Mouse (Mus musculus) fat pad, adult 2 months (tissue): ENCODE results near the gene Dffa.

Experiments used
- DNase-seq: peaks from one replicate; pipeline ENCODE4 v3.0.0-alpha.2; 2011; ENCODE audit warnings: low read depth, low spot score; ENCODE audit errors: extremely low read depth

Dffa gene

GRCm38 (mm10) chr4:149145151-149145550 is 41.2 kb downstream of the Dffa start:
- no peak for DNase-seq

GRCm38 (mm10) chr4:149147528-149147927 is 43.6 kb downstream of the Dffa start:
- no peak for DNase-seq

GRCm38 (mm10) chr4:149148084-149148483 is 44.1 kb downstream of the Dffa start:
- DNase-seq: no peak

GRCm38 (mm10) chr4:149149196-149149595 is 45.2 kb downstream of the Dffa start:
- DNase-seq: no peak

GRCm38 (mm10) chr4:149149611-149150010 is 45.7 kb downstream of the Dffa start:
- no peak for DNase-seq

- DNase-seq: no peak
These were observed 46.3 kb downstream of the Dffa start for GRCm38 (mm10) chr4:149150256-149150655.

- no peak for DNase-seq
These were observed 46.8 kb downstream of the Dffa start for GRCm38 (mm10) chr4:149150721-149151120.

GRCm38 (mm10) chr4:149154859-149155258 is 50.9 kb downstream of the Dffa start:
- DNase-seq: no peak

- peak; percentile 77 for DNase-seq
These were observed 51.8 kb downstream of the Dffa start for GRCm38 (mm10) chr4:149155711-149156110.

GRCm38 (mm10) chr4:149157415-149157973 is 53.5 kb downstream of the Dffa start:
- no peak for DNase-seq

- DNase-seq: no peak
These were observed 55.3 kb downstream of the Dffa start for GRCm38 (mm10) chr4:149159203-149159602.

- no peak for DNase-seq
These were observed 55.9 kb downstream of the Dffa start for GRCm38 (mm10) chr4:149159891-149160290.

- DNase-seq: peak; percentile 82
These were observed 57.2 kb downstream of the Dffa start for GRCm38 (mm10) chr4:149161166-149161565.

- DNase-seq: no peak
These were observed 59.2 kb downstream of the Dffa start for GRCm38 (mm10) chr4:149163196-149163595.

- DNase-seq: no peak
These were observed 60.2 kb downstream of the Dffa start for GRCm38 (mm10) chr4:149164150-149164549.

- DNase-seq: no peak
These were observed 62.4 kb downstream of the Dffa start, which contains the start of gene Pgd for GRCm38 (mm10) chr4:149166215-149166946. TSS of gene Pgd (minus strand) at chr4:149166771.

- no peak for DNase-seq
These were observed 63.1 kb downstream of the Dffa start for GRCm38 (mm10) chr4:149166957-149167611.

- no peak for DNase-seq
These were observed 64.1 kb downstream of the Dffa start for GRCm38 (mm10) chr4:149168016-149168415.

- peak; percentile 87 for DNase-seq
These were observed 66.0 kb downstream of the Dffa start for GRCm38 (mm10) chr4:149169926-149170325.
